Mouse (Mus musculus) embryo, embryonic 11.5 days (tissue): ENCODE measurements at regions not wholly inside any gene's neighbourhood (a gene's known extent, or its start where the extent isn't known, plus 50 kb on each side); places are given as distances from the start of the nearest gene placed in this dataset.

Experiments used
- DNase-seq: peaks from one replicate; pipeline ENCODE4 v3.0.0-alpha.2; 2012; ENCODE audit warnings: low read depth, low spot score

GRCm38 (mm10) chr14:16901534-16902147, 82.7 kb upstream of the Rarb start:
- peak; percentile 26 for DNase-seq

DNA sequence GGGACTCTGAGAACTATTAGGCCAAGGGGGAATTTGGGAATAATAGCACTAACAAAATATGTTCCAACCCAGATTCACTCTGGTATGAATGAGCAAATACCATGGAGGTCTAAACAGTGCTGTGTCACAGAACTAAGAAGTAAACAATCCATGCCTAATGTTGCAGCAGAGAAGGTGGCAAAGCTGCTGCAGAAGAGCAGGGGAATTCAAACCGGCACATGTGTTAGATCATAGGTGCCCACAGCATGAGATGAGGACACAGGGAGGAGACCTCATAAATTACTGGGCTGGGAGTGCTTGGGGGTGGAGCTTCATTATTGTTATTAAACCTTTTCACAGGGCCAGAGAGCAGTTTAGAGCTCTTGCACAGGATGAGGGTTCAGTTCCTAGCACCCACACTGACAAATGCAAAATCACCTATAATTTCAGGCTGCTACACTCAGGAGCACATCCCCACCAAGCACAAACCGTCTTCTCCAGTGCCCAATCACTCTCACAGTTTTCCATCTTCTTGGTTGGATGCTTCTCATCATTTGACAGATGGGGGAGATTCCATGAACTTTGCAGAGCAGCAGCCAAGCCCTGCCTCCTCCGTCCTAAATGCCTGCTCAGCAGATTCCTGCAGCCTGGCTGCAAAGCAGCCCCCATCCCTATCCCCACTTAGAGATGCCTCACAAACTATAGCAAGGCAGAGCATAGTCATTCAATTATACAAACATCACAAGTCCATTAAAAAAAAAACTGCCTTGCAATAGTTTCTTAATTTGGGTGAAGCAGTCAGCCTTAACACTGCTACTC, 79.0 kb upstream of the Rarb start:
- no peak for DNase-seq

DNA sequence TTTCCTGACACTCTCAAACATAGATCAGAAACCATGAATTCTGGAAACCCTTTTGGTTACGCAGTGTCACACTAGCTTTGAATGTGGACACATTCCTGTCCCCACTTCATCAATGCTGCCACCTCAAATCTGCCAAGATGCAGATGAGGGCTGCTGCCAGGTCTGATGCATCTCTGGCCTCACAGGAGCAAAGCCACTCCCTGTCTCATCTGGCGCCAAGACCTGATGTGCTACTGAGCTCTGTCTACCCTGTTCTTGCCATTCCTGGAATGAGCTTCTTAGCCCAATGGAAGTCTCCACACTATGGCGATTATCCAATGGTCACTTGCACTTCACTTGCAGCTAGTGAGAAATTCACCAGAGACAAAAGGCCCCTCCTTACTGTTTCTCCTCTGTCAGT, 78.0 kb upstream of the Rarb start:
- no peak for DNase-seq

DNA sequence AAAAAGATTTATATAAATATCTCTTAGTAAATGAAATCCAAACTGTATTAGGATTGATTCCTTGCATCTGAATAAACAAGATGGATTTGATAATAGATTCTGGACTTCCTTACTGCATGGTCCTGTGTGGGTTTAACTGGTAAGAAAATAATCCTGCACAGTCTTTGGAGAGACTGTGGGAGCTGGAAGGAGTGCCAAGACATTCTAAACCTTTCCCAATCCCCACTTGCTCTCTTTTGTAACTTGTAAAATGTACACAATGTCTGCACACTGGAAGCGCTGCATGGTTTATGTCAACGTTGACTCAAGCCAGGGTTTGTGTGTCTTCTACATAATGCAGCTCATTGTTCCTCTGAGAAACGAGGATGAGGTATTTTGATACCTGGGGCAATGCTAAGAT, 62.3 kb upstream of the Rarb start:
- DNase-seq = no peak

DNA sequence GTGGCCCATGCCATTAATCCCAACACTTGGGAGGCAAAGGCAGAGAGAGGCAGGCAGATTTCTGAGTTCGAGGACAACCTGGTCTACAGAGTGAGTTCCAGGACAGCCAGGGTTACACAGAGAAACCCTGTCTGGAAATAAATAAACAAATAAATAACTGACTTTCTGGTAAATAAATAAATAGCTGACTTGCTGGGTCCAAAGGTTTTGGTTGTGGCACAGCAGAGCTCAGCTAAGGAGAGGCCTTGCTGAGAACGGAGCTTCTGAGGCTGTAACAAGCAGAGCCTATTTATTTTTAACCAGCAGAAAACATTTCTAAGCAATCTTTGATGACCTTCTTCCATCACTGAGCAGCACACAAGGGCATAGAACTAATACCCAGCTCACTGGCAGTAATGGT, 50.3 kb upstream of the Rarb start:
- no peak for DNase-seq
